Mouse (Mus musculus): ENCODE results near the gene Plekhg5. TPM values are rescaled to one million over a fixed set of nuclear protein-coding genes. Genes with fewer than 3 reads are reported as not detected.

The Plekhg5 gene
- polyA plus RNA-seq, 1 experiment from 2014 or later = 21.3 TPM

DNA sequence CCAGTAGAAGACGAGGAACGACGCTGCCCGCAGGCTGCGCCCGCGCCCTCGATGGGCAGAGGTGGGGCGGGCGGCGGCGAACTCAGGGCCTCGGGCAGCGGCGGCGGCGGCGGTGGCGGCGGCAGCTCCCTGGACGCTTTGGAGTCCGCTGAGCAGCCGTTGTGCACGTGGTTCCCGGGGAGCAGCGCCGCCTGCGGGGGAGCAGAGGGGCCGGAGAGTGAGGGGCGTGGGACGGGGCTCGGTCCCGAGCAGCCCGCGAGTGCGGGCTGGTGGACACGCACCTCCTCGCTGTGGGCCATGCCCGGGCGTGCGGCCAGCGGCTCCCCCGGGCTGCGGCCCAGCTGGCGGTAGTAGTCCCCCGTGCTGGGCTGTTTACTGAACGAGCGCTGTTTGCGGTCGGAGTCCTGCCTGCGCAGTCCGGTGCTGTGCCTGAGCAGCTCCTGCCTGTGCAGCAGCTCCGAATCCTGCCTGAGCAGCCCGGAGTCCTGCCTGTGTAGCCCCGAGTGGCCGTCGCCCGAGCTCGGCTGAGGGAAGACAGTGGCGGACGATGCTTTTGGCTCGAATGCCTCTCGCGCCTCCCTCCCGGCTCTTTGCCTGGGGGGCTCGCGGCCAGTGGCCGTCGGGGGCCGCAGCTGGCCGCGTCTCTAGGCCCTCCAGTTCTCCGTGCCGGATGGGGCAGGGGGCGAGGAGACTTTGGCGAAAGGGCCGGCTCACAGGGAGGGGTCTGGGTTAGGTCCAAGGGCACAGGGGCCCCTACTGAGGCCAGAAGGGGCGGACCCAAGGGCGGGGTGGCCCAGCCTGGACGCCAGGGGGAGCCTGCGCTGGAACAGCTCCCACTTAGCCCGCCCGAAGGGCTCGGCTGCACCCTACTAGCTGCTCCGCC is 58.7 kb downstream of the Plekhg5 start:
- Histone ChIP-seq H3K27ac (replicated peaks) (peak overlapping the region; percentile 51; the same call in 1 of the 2 replicates), H3K36me3 (no peaks in the 10 kb centered on the region), H3K9ac (peak overlapping the region; percentile 4; the same call in 1 of the 2 replicates), H3K9me3 (replicated peaks) (no peaks in the 10 kb centered on the region), H3K4me3 (replicated peaks) (peak overlapping the region; percentile 49), H3K27me3 (peaks cover 84% of the 10 kb centered on the region), H3K4me1 (peaks cover 33% of the 10 kb centered on the region), H3K4me2 (replicated peaks) (peak overlapping the region; percentile 90)
- WGBS = under 1% methylated on average over 82 of the region's 85 CpGs
- ATAC-seq (ENCODE audit: insufficient number of reproducible peaks, low FRiP score, low TSS enrichment, low read depth) = peak; percentile 68

GRCm38 (mm10) chr4:152131809-152132771 is 59.8 kb downstream of the Plekhg5 start:
- H3K4me3 ChIP-seq (replicated peaks) = peak overlapping the region; percentile 49
- H3K27ac ChIP-seq (replicated peaks) = no peak overlapping the region
- no peaks in the 10 kb centered on the region for H3K9me3 ChIP-seq (replicated peaks)
- H3K4me1 ChIP-seq = peaks cover 26% of the 10 kb centered on the region
- H3K36me3 ChIP-seq = no peaks in the 10 kb centered on the region
- WGBS = 6% methylated on average over 50 of the region's 50 CpGs
- peak overlapping the region; percentile 90 for H3K4me2 ChIP-seq (replicated peaks)
- H3K27me3 ChIP-seq = peaks cover 74% of the 10 kb centered on the region
- no peak overlapping the region for H3K9ac ChIP-seq
- ATAC-seq (ENCODE audit: insufficient number of reproducible peaks, low FRiP score, low TSS enrichment, low read depth) = 0 out of 2 replicates have a peak, but pooled peaks have one; percentile 18

DNA sequence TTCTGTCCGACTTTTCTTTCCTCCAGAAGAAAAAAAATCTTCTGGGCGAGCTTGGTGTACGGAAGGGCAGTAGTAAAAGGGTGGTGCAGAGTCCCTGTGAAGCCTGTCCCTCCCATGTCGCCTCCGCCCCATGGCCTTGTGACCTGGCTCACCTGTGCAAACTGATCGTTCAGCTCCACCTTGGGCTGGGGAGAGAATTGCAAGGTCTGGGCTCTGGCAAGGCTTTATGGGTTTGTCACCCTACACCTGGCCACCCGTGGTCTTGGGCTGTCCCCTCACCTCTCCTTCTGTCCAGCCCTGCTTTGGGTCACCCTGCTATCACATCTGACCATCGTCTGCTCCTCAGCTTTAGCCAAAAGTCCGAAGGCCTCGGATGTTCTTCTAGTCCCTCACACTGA is 60.5 kb downstream of the Plekhg5 start:
- Histone ChIP-seq H3K4me3 (replicated peaks) (no peak overlapping the region), H3K4me1 (peaks cover 26% of the 10 kb centered on the region), H3K36me3 (no peaks in the 10 kb centered on the region), H3K9me3 (replicated peaks) (no peaks in the 10 kb centered on the region), H3K4me2 (replicated peaks) (no peak overlapping the region), H3K27ac (replicated peaks) (no peak overlapping the region), H3K27me3 (peaks cover 67% of the 10 kb centered on the region), H3K9ac (no peak overlapping the region)
- 39% methylated on average over 10 of the region's 10 CpGs for WGBS
- ATAC-seq (ENCODE audit: insufficient number of reproducible peaks, low FRiP score, low TSS enrichment, low read depth) = no peak

GRCm38 (mm10) chr4:152133213-152133612 is 60.9 kb downstream of the Plekhg5 start:
- H3K4me2 ChIP-seq (replicated peaks) = no peak overlapping the region
- H3K27ac ChIP-seq (replicated peaks) = no peak overlapping the region
- peaks cover 63% of the 10 kb centered on the region for H3K27me3 ChIP-seq
- H3K4me1 ChIP-seq = peaks cover 28% of the 10 kb centered on the region
- H3K4me3 ChIP-seq (replicated peaks) = no peak overlapping the region
- WGBS = 51% methylated on average over 5 of the region's 5 CpGs
- H3K36me3 ChIP-seq = no peaks in the 10 kb centered on the region
- H3K9ac ChIP-seq = no peak overlapping the region
- no peak for ATAC-seq (ENCODE audit: insufficient number of reproducible peaks, low FRiP score, low TSS enrichment, low read depth)
- no peaks in the 10 kb centered on the region for H3K9me3 ChIP-seq (replicated peaks)

DNA sequence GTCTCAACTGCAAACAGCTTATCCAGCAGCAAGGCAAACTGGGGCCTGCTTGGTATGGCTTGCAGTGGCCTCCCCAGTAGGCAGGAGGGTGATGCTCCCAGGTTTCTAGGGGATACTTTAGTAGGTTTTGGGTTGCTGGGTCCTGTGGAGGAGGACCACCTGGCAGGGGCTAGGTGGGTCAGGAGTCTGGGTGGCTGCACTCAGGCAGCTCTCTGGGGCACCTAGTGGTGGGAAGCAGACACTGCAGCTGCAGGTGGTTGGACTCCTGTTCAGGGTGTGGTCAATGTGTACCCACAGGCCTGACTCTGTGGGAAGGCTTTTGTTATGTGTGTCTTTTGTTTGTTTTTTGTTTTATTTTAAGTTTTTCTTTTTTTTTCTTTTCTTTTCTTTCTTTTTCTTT is 62.2 kb downstream of the Plekhg5 start:
- peaks cover 50% of the 10 kb centered on the region for H3K27me3 ChIP-seq
- no peak overlapping the region for H3K9ac ChIP-seq
- H3K4me2 ChIP-seq (replicated peaks) = no peak overlapping the region
- no peaks in the 10 kb centered on the region for H3K36me3 ChIP-seq
- peaks cover 37% of the 10 kb centered on the region for H3K4me1 ChIP-seq
- no peak overlapping the region for H3K27ac ChIP-seq (replicated peaks)
- no peaks in the 10 kb centered on the region for H3K9me3 ChIP-seq (replicated peaks)
- H3K4me3 ChIP-seq (replicated peaks) = no peak overlapping the region
- ATAC-seq (ENCODE audit: insufficient number of reproducible peaks, low FRiP score, low TSS enrichment, low read depth) = no peak

- Histone ChIP-seq H3K27ac (replicated peaks) (no peak overlapping the region), H3K9me3 (replicated peaks) (no peaks in the 10 kb centered on the region), H3K36me3 (no peaks in the 10 kb centered on the region), H3K4me2 (replicated peaks) (no peak overlapping the region), H3K4me1 (peaks cover 35% of the 10 kb centered on the region), H3K9ac (no peak overlapping the region), H3K4me3 (replicated peaks) (no peak overlapping the region), H3K27me3 (peaks cover 47% of the 10 kb centered on the region)
- 75% methylated on average over 12 of the region's 12 CpGs for WGBS
- no peak for ATAC-seq (ENCODE audit: insufficient number of reproducible peaks, low FRiP score, low TSS enrichment, low read depth)
Measured at GRCm38 (mm10) chr4:152135363-152135762, 63.1 kb downstream of the Plekhg5 start.

DNA sequence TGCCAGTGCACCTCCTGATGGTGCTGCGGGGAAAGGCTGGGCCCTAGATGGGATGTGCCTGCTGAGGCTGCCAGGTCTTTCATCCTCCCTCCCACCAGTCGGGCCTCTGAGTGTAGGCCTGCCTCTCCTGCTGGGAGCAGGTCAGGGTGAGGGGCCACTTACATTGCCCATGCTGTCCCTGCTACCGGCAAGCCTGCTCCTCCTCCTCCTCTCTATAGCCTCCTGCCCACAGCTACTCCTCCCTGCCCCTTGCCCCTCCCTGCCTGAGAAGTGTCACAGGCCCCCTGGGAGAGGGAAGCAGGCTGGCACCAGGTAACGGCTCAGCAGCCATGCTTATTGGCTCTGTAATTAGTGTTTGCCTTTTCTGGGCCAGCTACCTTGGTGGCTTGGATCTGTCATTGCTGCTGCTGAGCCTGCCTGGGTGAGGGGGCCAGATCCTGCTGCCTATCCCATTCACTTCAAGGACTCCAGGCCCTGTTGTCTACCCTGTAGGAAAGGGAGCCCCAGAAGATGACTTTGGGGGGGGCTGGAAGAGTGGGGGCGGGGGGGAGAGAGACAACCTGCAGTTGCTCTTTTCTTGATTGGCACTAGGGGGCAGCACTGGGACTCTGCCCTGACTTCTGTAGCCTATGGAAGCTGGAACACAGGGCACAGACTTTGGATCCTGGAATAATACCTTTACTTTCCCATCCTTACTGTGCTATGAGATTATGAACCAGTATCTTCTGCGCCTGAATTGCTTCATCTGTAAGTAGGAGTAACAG is 64.0 kb downstream of the Plekhg5 start:
- Histone ChIP-seq H3K27me3 (peaks cover 46% of the 10 kb centered on the region), H3K9ac (no peak overlapping the region)
- WGBS = 37% methylated on average over 6 of the region's 6 CpGs

DNA sequence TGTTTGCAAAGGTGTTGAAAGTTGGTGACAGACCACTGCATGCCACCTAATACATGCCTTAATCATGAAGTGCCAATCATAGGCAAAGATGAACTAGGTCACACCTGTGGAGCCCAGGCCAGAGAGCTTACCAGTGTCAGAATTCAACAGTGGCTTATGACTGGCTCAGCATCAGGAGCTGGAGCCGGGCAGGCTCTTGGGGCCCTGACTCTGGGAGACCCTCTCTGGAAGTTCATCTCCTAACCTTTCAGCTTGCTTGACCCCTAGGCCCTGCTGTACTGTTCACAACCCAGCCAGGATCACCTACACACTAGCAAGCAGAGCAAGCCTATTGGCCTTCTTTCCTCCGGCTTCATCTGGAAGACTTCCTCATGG is 64.6 kb downstream of the Plekhg5 start:
- Histone ChIP-seq H3K4me3 (replicated peaks) (no peak overlapping the region), H3K27ac (replicated peaks) (no peak overlapping the region), H3K9ac (no peak overlapping the region), H3K36me3 (no peaks in the 10 kb centered on the region), H3K4me2 (replicated peaks) (no peak overlapping the region), H3K9me3 (replicated peaks) (no peaks in the 10 kb centered on the region), H3K4me1 (peaks cover 20% of the 10 kb centered on the region), H3K27me3 (peaks cover 40% of the 10 kb centered on the region)
- 97% methylated on average over 2 of the region's 2 CpGs for WGBS
- no peak for ATAC-seq (ENCODE audit: insufficient number of reproducible peaks, low FRiP score, low TSS enrichment, low read depth)

More for the DNA sequence above, 64.0 kb downstream of the Plekhg5 start:
- H3K27ac ChIP-seq (replicated peaks) = no peak overlapping the region
- no peaks in the 10 kb centered on the region for H3K9me3 ChIP-seq (replicated peaks)
- no peak for ATAC-seq (ENCODE audit: insufficient number of reproducible peaks, low FRiP score, low TSS enrichment, low read depth)
- no peak overlapping the region for H3K4me2 ChIP-seq (replicated peaks)
- H3K36me3 ChIP-seq = no peaks in the 10 kb centered on the region
- H3K4me1 ChIP-seq = peaks cover 25% of the 10 kb centered on the region
- no peak overlapping the region for H3K4me3 ChIP-seq (replicated peaks)

- Histone ChIP-seq H3K4me3 (replicated peaks) (peak overlapping the region; percentile 46), H3K9ac (no peak overlapping the region), H3K4me2 (replicated peaks) (peak overlapping the region; percentile 68), H3K27me3 (peaks cover 22% of the 10 kb centered on the region), H3K36me3 (no peaks in the 10 kb centered on the region), H3K27ac (replicated peaks) (no peak overlapping the region), H3K4me1 (peaks cover 10% of the 10 kb centered on the region), H3K9me3 (replicated peaks) (no peaks in the 10 kb centered on the region)
- peak; percentile 83 for ATAC-seq (ENCODE audit: insufficient number of reproducible peaks, low FRiP score, low TSS enrichment, low read depth)
- 3% methylated on average over 51 of the region's 51 CpGs for WGBS
Measured at GRCm38 (mm10) chr4:152138497-152139260, 66.4 kb downstream of the Plekhg5 start.

DNA sequence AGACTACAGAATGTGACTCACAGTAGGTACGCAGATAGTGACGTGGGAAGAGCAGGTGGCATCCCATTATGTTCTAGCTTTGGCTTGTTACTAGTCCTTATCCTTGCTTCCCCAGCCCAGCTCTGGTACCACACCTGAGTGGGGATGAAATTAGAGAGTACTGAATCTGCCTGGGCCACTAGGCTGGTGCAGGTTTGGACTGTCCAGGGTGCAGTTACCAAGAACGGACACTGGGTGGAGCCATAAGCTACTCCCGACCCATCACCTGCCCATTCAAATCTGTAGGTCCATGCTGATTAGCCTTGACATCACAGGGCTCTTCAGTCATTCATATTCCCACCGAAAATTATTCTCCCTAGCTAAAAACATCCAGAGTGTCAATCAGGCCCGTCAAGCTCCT is 68.1 kb downstream of the Plekhg5 start:
- no peaks in the 10 kb centered on the region for H3K9me3 ChIP-seq (replicated peaks)
- no peaks in the 10 kb centered on the region for H3K36me3 ChIP-seq
- peaks cover 14% of the 10 kb centered on the region; the same call in 1 of the 2 replicates for H3K27me3 ChIP-seq
- peaks cover 10% of the 10 kb centered on the region for H3K4me1 ChIP-seq
- ATAC-seq (ENCODE audit: insufficient number of reproducible peaks, low FRiP score, low TSS enrichment, low read depth) = no peak
- no peak overlapping the region for H3K4me3 ChIP-seq (replicated peaks)
- H3K4me2 ChIP-seq (replicated peaks) = no peak overlapping the region
- H3K9ac ChIP-seq = no peak overlapping the region
- WGBS = 28% methylated on average over 6 of the region's 6 CpGs
- H3K27ac ChIP-seq (replicated peaks) = no peak overlapping the region

Data from embryonic facial prominence, embryonic 15.5 days (tissue).